15 mouse cellular contexts compared by ENCODE assay signal in genomic region chr16:6897734-6898133, GRCm38 (mm10).
DNase-seq lines count a peak whose midpoint lies in the region; ATAC-seq and TF ChIP-seq lines count a peak whose summit lies in the region.
"Had no signal": no experiment of that assay in that cellular context is flagged by ENCODE, and none has a peak within 500 bp of the region (broad histone marks: within the 10 kb centered on the region; RNA-seq: fewer than 3 reads in every experiment).

No protein-coding gene starts in this region.

- intact Hi-C loops in heart, postnatal 25 days (cut with DNase I) = no loop called here

- H3K4me1 ChIP-seq in embryonic facial prominence, embryonic 10.5 days = peaks cover 21% of the 10 kb centered on the region
- H3K4me1 ChIP-seq in neural tube, embryonic 14.5 days (ENCODE audit: control insufficient read depth, insufficient read depth, low read length) = no peaks in the 10 kb centered on the region
- no peaks in the 10 kb centered on the region for H3K4me1 ChIP-seq in lung, postnatal 0 days (ENCODE audit: insufficient read depth, low read depth, low read length)
- H3K4me1 ChIP-seq: stomach, embryonic 15.5 days had no signal

- no peaks in the 10 kb centered on the region for H3K36me3 ChIP-seq in embryonic facial prominence, embryonic 10.5 days (replicated peaks)
- H3K36me3 ChIP-seq in neural tube, embryonic 14.5 days (ENCODE audit: control insufficient read depth, insufficient read depth, low read length) = no peaks in the 10 kb centered on the region
- no peaks in the 10 kb centered on the region for H3K36me3 ChIP-seq in lung, postnatal 0 days (ENCODE audit: insufficient read depth, low read length)
- H3K36me3 ChIP-seq: limb, embryonic 12.5 days; stomach, embryonic 15.5 days had no signal

- no peak for TF ChIP-seq CTCF in lung, postnatal 0 days (IDR thresholded peaks at IDR 0.05)

- DNase-seq in embryo, embryonic 11 days = peak; percentile 35
- no peak for DNase-seq in embryo, embryonic 10 days (ENCODE audit: low spot score)
- DNase-seq in kidney, postnatal 10 days = peak; percentile 9
- DNase-seq in kidney, adult 18-20 months = no peak
- peak; percentile 19 for DNase-seq in embryonic facial prominence, embryonic 10.5 days (ENCODE audit: low spot score)
- no peak for DNase-seq in heart, postnatal 25 days (ENCODE audit: low spot score)
- no peak for DNase-seq in lung, postnatal 0 days (ENCODE audit: low spot score)
- DNase-seq: adrenal gland, postnatal 36 days; cerebellum, adult 9-11 months; spleen, adult 18-20 months had no signal

- H3K9ac ChIP-seq in neural tube, embryonic 14.5 days (replicated peaks; ENCODE audit: low read depth, low read length) = no peak overlapping the region
- H3K9ac ChIP-seq in lung, postnatal 0 days (replicated peaks; ENCODE audit: low read depth) = no peak overlapping the region
- H3K9ac ChIP-seq: limb, embryonic 12.5 days; stomach, embryonic 15.5 days had no signal

- TF ChIP-seq EP300 in lung, postnatal 0 days (IDR thresholded peaks at IDR 0.05) = no peak

- no peak overlapping the region for H3K4me2 ChIP-seq in neural tube, embryonic 14.5 days (ENCODE audit: low read depth, low read length)
- H3K4me2 ChIP-seq in lung, postnatal 0 days (replicated peaks; ENCODE audit: low read depth, low read length) = no peak overlapping the region
- H3K4me2 ChIP-seq: limb, embryonic 12.5 days; stomach, embryonic 15.5 days had no signal

- ATAC-seq in neural tube, embryonic 14.5 days (ENCODE audit: low read depth) = no peak
- ATAC-seq in lung, postnatal 0 days = no peak

- H3K27ac ChIP-seq in embryonic facial prominence, embryonic 10.5 days (replicated peaks) = no peak overlapping the region
- 0 out of 2 replicates have a peak overlapping the region, but pooled peaks have one; percentile 12 for H3K27ac ChIP-seq in neural tube, embryonic 14.5 days (ENCODE audit: low read depth, low read length)
- no peak overlapping the region for H3K27ac ChIP-seq in lung, postnatal 0 days (ENCODE audit: low read length)
- H3K27ac ChIP-seq: layer of hippocampus, adult 2 months; limb, embryonic 12.5 days; stomach, embryonic 15.5 days had no signal

- H3K9me3 ChIP-seq in embryonic facial prominence, embryonic 10.5 days = no peaks in the 10 kb centered on the region
- H3K9me3 ChIP-seq in neural tube, embryonic 14.5 days (ENCODE audit: control insufficient read depth, low read length) = no peaks in the 10 kb centered on the region
- H3K9me3 ChIP-seq in lung, postnatal 0 days (ENCODE audit: low read length) = no peaks in the 10 kb centered on the region
- H3K9me3 ChIP-seq: limb, embryonic 12.5 days; stomach, embryonic 15.5 days had no signal

- H3K27me3 ChIP-seq in embryonic facial prominence, embryonic 10.5 days (replicated peaks; ENCODE audit: low read depth, poor library complexity, severe bottlenecking) = no peaks in the 10 kb centered on the region
- no peaks in the 10 kb centered on the region for H3K27me3 ChIP-seq in neural tube, embryonic 14.5 days (ENCODE audit: control insufficient read depth, insufficient read depth, low read length)
- H3K27me3 ChIP-seq in lung, postnatal 0 days (replicated peaks; ENCODE audit: insufficient read depth, low read length) = no peaks in the 10 kb centered on the region
- H3K27me3 ChIP-seq: CH12.LX; limb, embryonic 12.5 days; stomach, embryonic 15.5 days had no signal

- 36% methylated on average over 6 of the region's 6 CpGs for WGBS in embryonic facial prominence, embryonic 10.5 days
- WGBS in neural tube, embryonic 14.5 days = 41% methylated on average over 6 of the region's 6 CpGs
- 43% methylated on average over 6 of the region's 6 CpGs for WGBS in lung, postnatal 0 days

- no peak overlapping the region for H3K4me3 ChIP-seq in embryonic facial prominence, embryonic 10.5 days
- no peak overlapping the region for H3K4me3 ChIP-seq in neural tube, embryonic 14.5 days (ENCODE audit: low read depth, low read length)
- H3K4me3 ChIP-seq in lung, postnatal 0 days (ENCODE audit: low read depth, low read length) = no peak overlapping the region
- H3K4me3 ChIP-seq: layer of hippocampus, adult 2 months; limb, embryonic 12.5 days; stomach, embryonic 15.5 days had no signal

Comparison
In these comparisons a context has a peak if more than half of its experiments do, and no peak if none do; other contexts are left out.
1. DNase-seq: peak in embryo, embryonic 11 days (single experiment), kidney, postnatal 10 days (single experiment) and embryonic facial prominence, embryonic 10.5 days (single experiment); none in embryo, embryonic 10 days (single experiment), kidney, adult 18-20 months (single experiment), heart, postnatal 25 days (single experiment) and lung, postnatal 0 days (single experiment).